Mouse (Mus musculus) kidney, postnatal 36 days (tissue): ENCODE measurements at regions not wholly inside any gene's neighbourhood (a gene's known extent, or its start where the extent isn't known, plus 50 kb on each side); places are given as distances from the start of the nearest gene placed in this dataset.

ENCODE experiments used
- DNase-seq, 2 experiments: peaks; one replicate each; pipeline ENCODE4 v3.0.0; 2021 to 2022; ENCODE audit warnings: mixed read lengths in 2 of 2

GRCm38 (mm10) chr10:39216142-39216904 lies 52.7 kb upstream of the Ccn6 start:
- DNase-seq = no peak

- DNase-seq = no peak
Observed at GRCm38 (mm10) chr10:39214563-39214962, 51.0 kb upstream of the Ccn6 start.
